Mouse (Mus musculus) adrenal gland, adult 18-20 months (tissue): ENCODE results near the gene Ppp2ca. TPM values are rescaled to one million over a fixed set of nuclear protein-coding genes. Genes with fewer than 3 reads are reported as not detected.
"Not testable (repeated sequence)": the region's sequence is repeated elsewhere in the genome, so short reads cannot be mapped to it uniquely, and the experiment has no call there.

ENCODE experiments used
- DNase-seq, 2 experiments: peaks; one replicate each; pipeline ENCODE4 v3.0.0; 2021 to 2022; ENCODE audit warnings: low spot score in 2 of 2
- microRNA-seq, 2 experiments: library from miRNA; unstranded; fragments of <30 nt; microRNA quantifications; one replicate each; pipeline ENCODE4 v1.2.0; 2021; ENCODE audit warnings: borderline number of aligned reads in 2 of 2
- total RNA-seq, 2 experiments: library from RNA; stranded (reverse); gene quantifications; 1 replicate in 1 of 2; 2 replicates in 1 of 2; pipeline ENCODE4 v1.2.3; 2021

The Ppp2ca gene
- total RNA-seq, 2 experiments from 2014 or later, result 79.8 to 87.8 TPM

GRCm38 (mm10) chr11:52129621-52130450 lies 31.4 kb downstream of the Ppp2ca start:
- DNase-seq, result no peak

DNA sequence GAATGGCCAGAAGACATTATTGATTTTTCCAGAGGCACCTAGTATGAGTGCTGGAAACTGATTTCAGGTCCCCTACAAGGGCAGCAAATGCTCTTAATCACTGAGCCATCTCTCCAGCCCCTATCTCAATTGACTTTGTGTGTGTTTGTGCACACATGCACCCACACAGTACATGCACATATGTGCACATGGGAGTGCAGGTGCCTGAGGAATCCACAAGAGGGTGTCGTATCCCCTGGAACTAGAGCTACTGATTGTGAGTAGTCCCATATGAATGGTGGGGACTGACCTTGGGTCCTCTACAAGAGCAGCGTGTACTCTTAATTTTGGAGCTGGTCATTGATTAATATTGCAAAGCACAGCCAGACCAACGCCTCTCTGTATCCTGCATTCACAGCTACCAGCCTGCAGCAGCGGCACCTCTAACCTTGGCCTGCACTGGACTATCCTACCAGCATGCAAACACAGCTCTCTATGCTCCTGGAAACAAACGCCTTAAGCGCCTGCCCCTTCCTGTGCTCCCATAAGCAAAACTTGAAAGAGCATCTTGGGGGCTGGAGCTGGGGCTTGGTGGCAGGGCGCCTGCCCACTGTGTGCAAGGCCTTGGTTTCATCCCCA lies 32.1 kb downstream of the Ppp2ca start:
- DNase-seq, result no peak

DNA sequence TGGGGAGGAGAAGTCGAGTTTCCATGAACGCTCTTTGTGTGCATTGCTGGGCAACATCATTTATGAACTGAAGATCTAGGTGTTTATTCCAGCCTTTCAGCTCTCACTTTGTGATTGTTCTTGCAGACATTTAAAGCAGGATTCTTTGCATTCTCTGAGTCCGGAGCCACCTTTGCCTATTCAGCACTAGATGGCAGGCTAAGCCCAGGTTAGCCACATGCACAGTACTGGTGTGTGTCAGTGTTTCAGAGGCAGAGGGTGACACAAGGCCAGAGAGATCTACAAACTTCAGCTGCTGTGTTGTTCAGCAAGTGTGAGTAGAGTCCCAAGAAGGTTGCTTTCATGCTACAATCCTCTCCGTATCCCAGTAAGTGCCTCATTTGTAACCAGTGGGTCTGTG lies 45.2 kb downstream of the Ppp2ca start:
- DNase-seq, result not testable (repeated sequence)

GRCm38 (mm10) chr11:52145428-52145827 lies 46.9 kb downstream of the Ppp2ca start, which contains the start of gene Olfr1373:
Olfr1373 (minus strand) TSS chr11:52145528.
- DNase-seq, result not testable (repeated sequence)

DNA sequence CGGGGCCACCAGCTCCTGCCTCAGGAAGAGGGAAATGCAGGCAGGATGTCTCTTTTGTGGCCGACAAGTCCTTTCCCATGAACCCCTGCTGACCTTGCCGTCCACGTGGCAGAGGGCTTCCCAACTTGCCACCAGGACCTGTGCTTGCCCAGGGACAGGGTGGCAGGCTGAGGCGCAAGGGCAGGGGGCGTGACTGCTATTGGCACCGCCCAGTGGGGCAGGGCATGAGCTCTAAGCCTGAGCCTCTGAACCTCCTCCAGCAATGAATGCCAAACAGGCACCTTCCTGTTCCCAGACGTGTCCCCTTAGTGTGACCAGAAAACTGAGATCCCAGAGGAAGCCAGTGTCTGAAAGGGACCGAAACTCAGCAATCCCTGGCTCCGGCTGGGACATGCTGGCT lies 65.4 kb downstream of the Ppp2ca start:
- DNase-seq, result peak; percentile 33 to 58

- DNase-seq, result peak; percentile 31 to 40
Observed at GRCm38 (mm10) chr11:52167126-52167525, 68.6 kb downstream of the Ppp2ca start.

DNA sequence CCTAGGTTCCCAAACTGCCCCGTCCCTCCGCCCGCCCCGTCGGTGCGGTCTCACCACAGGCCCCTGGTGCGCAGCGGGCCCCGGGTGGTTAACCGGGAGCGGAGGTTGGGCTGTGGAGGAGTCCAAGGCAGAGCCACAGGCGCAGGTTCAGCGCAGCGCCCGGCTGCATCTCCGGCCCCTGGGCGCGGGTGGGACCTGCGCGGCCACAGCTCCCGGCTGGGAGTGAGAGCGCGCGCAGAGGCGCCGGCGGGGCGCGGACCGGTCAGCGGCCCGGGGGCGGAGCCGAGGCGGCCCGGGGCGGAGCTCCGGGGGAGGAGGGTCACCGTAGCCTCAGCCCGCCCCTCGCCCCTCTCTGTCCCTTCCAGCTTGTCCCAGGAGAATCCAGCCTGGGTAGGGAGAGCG lies 69.4 kb downstream of the Ppp2ca start:
- DNase-seq, result peak; percentile 22 to 50

DNA sequence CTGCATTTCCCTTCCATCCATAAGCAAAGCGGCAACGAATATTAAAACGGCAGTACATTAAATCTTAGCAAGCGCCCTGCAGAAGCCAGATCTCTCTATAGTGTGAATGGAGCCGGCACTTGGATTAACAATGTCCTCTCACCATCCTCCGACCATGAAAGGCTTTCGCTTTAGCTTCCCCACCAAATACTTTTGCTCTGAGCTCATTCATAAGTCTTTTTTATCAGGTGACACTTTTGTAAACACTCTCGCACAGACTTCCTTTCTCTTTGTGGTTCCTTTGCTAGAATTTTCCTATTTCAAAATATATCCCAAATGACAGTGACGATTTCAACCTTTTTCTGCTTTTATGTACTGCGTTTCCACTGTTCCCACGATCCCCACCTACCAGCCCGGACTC lies 70.0 kb downstream of the Ppp2ca start:
- no peak for DNase-seq

Small RNA genes within 50 kb of the gene (microRNA-seq; reads per million reads assigned to microRNA genes)
- gene Gm24157, result 0 to 2.4 reads per million in 2 experiments
- gene Mir3061, result 4.3 to 6.1 reads per million in 2 experiments

Other genes with a start within 250 kb of the Ppp2ca start
- 10 to 100 TPM; 19.2 to 19.7 TPM for gene Jade2, start 241.0 kb upstream of the Ppp2ca start, total RNA-seq
- gene Cdkn2aipnl, start 131.0 kb upstream of the Ppp2ca start, total RNA-seq, result 10 to 100 TPM; 15.1 to 20.1 TPM
- 100 to 1,000 TPM; 154 to 164 TPM for gene Ube2b, start 97.9 kb upstream of the Ppp2ca start, total RNA-seq
- 1 to 10 TPM; 3.5 to 7.0 TPM for gene Cdkl3, start 94.5 kb upstream of the Ppp2ca start, total RNA-seq
- gene Olfr1373, start 46.8 kb downstream of the Ppp2ca start, total RNA-seq, result not detected
- not detected for gene Olfr1371, start 115.3 kb downstream of the Ppp2ca start, total RNA-seq
- gene Skp1a, start 133.3 kb downstream of the Ppp2ca start, total RNA-seq, result 100 to 1,000 TPM; 471 to 498 TPM
- gene Tcf7, start 184.3 kb downstream of the Ppp2ca start, total RNA-seq, result 10 to 100 TPM; 35.1 to 46.9 TPM